Mouse (Mus musculus) MEL (cell line): ENCODE data around the gene Otulinl.

Experiments used
- EP300 ChIP-seq, 2 experiments: IDR thresholded peaks; 2 replicates each; pipeline ENCODE4 v1.6.1; 2011; ENCODE audit warnings: improper control_type of control experiment in 2 of 2, low read length in 2 of 2, low read depth in 1 of 2, mild to moderate bottlenecking in 1 of 2
- ETS1 ChIP-seq: IDR thresholded peaks from 2 replicates; pipeline ENCODE4 v1.6.1; 2012; ENCODE audit warnings: low read depth, mild to moderate bottlenecking, inconsistent platforms, low read length, improper control_type of control experiment, moderate library complexity

DNA sequence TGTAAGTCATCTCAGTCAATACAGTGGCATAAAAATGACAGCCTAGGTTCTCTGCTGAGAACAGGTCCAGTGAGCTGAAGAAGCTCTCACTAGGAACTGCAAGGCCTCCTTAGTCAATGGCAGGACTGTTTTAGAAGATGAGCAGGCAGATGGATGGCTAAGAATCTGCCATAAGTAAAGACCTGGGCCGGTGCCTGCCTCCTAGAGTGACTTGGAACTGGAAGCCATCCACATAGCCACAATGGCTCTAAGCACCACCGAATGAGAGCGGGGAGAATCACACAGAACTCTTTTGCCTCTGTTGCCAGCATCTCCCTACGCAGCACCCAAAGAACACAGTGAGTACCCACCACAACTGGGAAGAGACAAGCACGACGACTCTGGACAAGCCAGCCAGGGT, 3.6 kb downstream of the Otulinl start:
- no peak for TF ChIP-seq ETS1
- TF ChIP-seq EP300 (IDR thresholded peaks at IDR 0.05; ENCODE audit: low read depth in 1 of 2, low read length in 2 of 2): no peak
